Mouse (Mus musculus) layer of hippocampus, adult 9-10 months (tissue): ENCODE data around the gene Vstm4.

Experiments
- DNase-seq: peaks from one replicate; pipeline ENCODE4 v3.0.0; 2022; ENCODE audit warnings: low spot score

The Vstm4 gene

GRCm38 (mm10) chr14:32859831-32860569 is 3.4 kb downstream of the Vstm4 start:
- DNase-seq, result no peak

GRCm38 (mm10) chr14:32861149-32861581 is 4.6 kb downstream of the Vstm4 start:
- no peak for DNase-seq

GRCm38 (mm10) chr14:32861656-32862055 is 5.1 kb downstream of the Vstm4 start:
- DNase-seq, result no peak

GRCm38 (mm10) chr14:32865331-32865730 is 8.8 kb downstream of the Vstm4 start:
- no peak for DNase-seq

- no peak for DNase-seq
These were observed 15.4 kb downstream of the Vstm4 start for GRCm38 (mm10) chr14:32871963-32872362.

- no peak for DNase-seq
These were observed 21.0 kb downstream of the Vstm4 start for GRCm38 (mm10) chr14:32877549-32877948.

GRCm38 (mm10) chr14:32880332-32880731 is 23.8 kb downstream of the Vstm4 start:
- no peak for DNase-seq

GRCm38 (mm10) chr14:32881693-32882092 is 25.1 kb downstream of the Vstm4 start:
- no peak for DNase-seq

- DNase-seq, result no peak
These were observed 32.5 kb downstream of the Vstm4 start for GRCm38 (mm10) chr14:32888876-32889674.

- DNase-seq, result no peak
These were observed 37.8 kb downstream of the Vstm4 start for GRCm38 (mm10) chr14:32894341-32894853.

- no peak for DNase-seq
These were observed 38.3 kb downstream of the Vstm4 start for GRCm38 (mm10) chr14:32894878-32895277.

GRCm38 (mm10) chr14:32896896-32897295 is 40.3 kb downstream of the Vstm4 start:
- no peak for DNase-seq

GRCm38 (mm10) chr14:32903203-32903602 is 46.6 kb downstream of the Vstm4 start:
- DNase-seq, result no peak

- no peak for DNase-seq
These were observed 50.0 kb downstream of the Vstm4 start for GRCm38 (mm10) chr14:32906545-32906944.

- DNase-seq, result no peak
These were observed 52.6 kb downstream of the Vstm4 start for GRCm38 (mm10) chr14:32909112-32909511.

- no peak for DNase-seq
These were observed 54.6 kb downstream of the Vstm4 start for GRCm38 (mm10) chr14:32911187-32911586.

- no peak for DNase-seq
These were observed 58.8 kb downstream of the Vstm4 start for GRCm38 (mm10) chr14:32915360-32915759.

- no peak for DNase-seq
These were observed 61.4 kb downstream of the Vstm4 start for GRCm38 (mm10) chr14:32917919-32918318.

GRCm38 (mm10) chr14:32923871-32924270 is 67.3 kb downstream of the Vstm4 start:
- no peak for DNase-seq

GRCm38 (mm10) chr14:32931709-32932108 is 75.2 kb downstream of the Vstm4 start:
- no peak for DNase-seq

GRCm38 (mm10) chr14:32932220-32932619 is 75.7 kb downstream of the Vstm4 start:
- no peak for DNase-seq

GRCm38 (mm10) chr14:32934064-32934463 is 77.5 kb downstream of the Vstm4 start:
- no peak for DNase-seq

- DNase-seq, result no peak
These were observed 82.7 kb downstream of the Vstm4 start for GRCm38 (mm10) chr14:32939217-32939616.
